Mouse (Mus musculus) ES-E14 (cell line): ENCODE data around the gene Mknk2.
A peak's percentile ranks its signal among the peaks of the same experiment; 100 is the strongest.

Experiments
- CHD2 ChIP-seq: IDR thresholded peaks from 2 replicates; pipeline ENCODE4 v1.6.1; 2014; ENCODE audit warnings: mild to moderate bottlenecking, low read depth, low read length, inconsistent platforms
- HCFC1 ChIP-seq: IDR thresholded peaks from 2 replicates; pipeline ENCODE4 v1.6.1; 2012; ENCODE audit warnings: low read length, inconsistent platforms, borderline replicate concordance; ENCODE audit not compliant: insufficient read depth
- MAFK ChIP-seq: IDR thresholded peaks from 2 replicates; pipeline ENCODE4 v1.6.1; 2014; ENCODE audit warnings: mild to moderate bottlenecking, low read depth, low read length, inconsistent platforms; ENCODE audit not compliant: insufficient read depth
- ZC3H11A ChIP-seq: IDR thresholded peaks from 2 replicates; pipeline ENCODE4 v1.6.1; 2012; ENCODE audit warnings: low read depth, mild to moderate bottlenecking, inconsistent platforms, low read length, borderline replicate concordance
- ZNF384 ChIP-seq: IDR thresholded peaks from 2 replicates; pipeline ENCODE4 v1.6.1; 2012; ENCODE audit warnings: low read depth, low read length, inconsistent platforms

DNA sequence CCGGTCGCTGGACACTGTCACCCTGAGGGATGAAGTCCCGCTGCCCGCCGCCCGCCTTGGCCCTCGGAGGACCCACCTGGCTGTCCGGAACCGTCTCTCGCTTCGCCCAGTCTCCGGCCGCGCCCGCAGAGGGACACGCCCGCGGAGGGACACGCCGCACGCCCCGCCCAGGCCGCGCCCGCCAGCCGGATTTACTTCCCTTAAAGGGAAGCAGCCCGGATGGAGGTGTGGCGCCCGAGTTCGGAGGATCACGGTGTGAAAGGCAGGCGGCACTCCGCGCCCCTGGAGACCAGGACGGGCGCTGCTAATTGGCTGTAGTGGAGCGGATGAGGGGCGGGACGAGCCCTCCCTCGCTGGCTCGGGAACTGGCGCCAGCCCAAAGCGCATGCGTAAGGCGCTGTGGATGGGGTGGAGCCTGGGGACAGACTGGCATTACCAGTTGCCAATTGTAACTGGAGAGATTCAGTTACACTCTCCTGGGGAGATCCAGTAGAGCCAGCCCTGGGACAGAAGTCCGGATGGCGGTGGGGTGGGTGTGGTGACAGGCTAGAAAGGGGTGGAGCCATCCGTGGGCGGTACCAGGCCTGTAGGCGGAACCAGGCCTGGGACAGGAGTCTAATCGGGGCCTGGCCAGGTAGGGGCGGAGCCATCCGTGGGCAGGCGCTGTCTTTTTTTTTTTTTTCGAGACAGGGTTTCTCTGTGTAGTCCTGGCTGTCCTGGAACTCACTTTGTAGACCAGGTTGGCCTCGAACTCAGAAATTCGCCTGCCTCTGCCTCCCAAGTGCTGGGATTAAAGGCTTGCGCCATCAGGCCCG is 24.0 kb upstream of the Mknk2 start, which contains the start of the genes Mob3a and Izumo4:
- TF ChIP-seq HCFC1 (0 out of 2 replicates have a peak, but pooled peaks have one; percentile 16), ZNF384 (peak; percentile 92), MAFK (no peak), ZC3H11A (no peak), CHD2 (no peak)
